Mouse (Mus musculus): ENCODE data around the gene Pgm5.
A peak's percentile ranks its signal among the peaks of the same experiment; 100 is the strongest.

Pgm5 gene

GRCm38 (mm10) chr19:24770345-24770744 is 91.3 kb downstream of the Pgm5 start:
- DNase-seq (ENCODE audit: low spot score in 2 of 2), result no peak

DNA sequence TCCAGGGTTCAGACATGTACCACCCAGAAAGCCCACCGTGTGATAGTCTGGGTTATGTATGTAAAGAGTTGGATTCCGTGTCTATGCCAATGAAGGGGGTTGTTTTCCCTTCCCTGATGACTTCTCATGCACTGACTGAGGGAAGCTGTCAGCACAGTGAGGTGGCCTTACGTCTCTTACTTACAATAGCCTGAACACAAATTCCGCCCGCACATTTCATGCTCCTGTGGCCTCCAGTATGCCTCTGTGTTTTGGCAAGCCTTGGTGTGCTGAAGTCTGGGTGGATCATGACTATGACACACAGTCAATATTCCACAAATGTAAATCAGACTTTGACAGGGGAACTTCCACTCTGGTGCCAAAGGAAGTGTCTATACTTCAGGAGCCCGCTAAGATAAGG is 94.3 kb downstream of the Pgm5 start:
- no peak for DNase-seq (ENCODE audit: low spot score in 2 of 2)

DNA sequence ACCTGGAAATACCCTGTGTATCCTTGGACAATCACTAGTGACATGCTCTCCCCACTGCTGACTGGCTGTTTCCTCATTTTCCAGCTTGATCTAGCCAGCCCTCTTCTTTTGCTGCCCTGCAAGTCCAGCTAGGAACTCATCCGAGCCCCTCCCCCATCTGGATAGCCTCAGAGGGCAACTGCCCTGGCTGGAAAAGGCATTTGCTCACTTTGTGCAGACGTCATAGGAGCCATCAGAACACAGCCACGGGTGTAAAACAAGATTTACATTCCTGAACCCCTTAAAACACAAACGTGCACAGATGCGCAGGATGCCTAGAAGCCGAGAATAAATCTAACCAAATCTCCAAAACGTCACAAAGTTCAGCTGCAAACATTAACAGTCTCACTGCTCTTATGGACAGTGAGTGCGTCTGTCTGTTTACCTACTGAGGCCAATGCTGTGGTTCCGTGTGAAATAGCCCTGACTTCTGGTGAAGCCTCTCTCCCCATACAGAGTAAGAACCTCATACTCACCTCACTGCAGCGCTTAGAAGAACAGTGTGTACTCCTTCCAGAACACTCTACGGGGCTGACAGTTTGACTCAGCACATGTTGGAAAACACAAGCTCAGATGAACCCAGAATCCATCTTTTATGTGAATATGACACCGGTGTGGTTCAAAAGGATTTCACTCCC is 99.0 kb downstream of the Pgm5 start:
- DNase-seq (ENCODE audit: low spot score in 2 of 2), result no peak

DNA sequence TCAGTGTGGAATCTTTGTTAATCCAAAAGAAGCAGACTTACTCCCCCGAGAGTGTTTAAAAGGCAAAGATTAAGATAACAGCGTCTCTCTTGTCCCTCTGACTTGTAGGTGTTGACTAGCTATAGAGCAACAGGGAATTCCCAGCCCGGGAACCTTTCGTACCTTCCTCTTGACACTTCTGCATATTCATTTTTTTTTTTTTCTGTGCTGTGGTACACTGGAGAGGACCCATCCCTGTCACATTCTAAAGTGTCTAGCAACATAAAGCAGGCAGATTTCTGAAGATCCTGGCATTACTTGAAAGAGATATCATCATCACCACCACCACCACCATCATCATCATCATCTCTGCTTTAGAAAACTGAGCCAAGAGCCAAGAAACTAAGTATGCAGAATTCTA is 105.0 kb downstream of the Pgm5 start:
- no peak for DNase-seq (ENCODE audit: low spot score in 2 of 2)

DNA sequence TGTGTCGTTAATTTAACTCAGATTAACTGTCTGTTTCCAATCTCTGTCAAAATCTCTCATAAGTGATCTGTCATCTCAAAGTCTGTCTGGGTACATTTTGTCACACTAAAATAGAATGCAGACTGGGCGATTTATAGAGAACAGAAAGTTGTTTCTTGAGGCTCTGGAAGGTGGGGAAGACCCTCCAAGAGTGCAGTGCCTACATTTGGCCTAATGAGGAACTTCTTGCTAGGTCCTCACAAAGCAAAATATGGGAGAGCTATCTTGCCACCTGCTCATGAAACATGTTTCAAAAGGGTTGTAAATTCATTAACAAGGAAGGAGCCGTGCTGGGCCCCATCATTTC is 107.2 kb downstream of the Pgm5 start:
- no peak for DNase-seq (ENCODE audit: low spot score in 2 of 2)

GRCm38 (mm10) chr19:24753617-24754439 is 107.8 kb downstream of the Pgm5 start:
- peak in 1 of 2 experiments; percentile 12 for DNase-seq (ENCODE audit: low spot score in 2 of 2)

DNA sequence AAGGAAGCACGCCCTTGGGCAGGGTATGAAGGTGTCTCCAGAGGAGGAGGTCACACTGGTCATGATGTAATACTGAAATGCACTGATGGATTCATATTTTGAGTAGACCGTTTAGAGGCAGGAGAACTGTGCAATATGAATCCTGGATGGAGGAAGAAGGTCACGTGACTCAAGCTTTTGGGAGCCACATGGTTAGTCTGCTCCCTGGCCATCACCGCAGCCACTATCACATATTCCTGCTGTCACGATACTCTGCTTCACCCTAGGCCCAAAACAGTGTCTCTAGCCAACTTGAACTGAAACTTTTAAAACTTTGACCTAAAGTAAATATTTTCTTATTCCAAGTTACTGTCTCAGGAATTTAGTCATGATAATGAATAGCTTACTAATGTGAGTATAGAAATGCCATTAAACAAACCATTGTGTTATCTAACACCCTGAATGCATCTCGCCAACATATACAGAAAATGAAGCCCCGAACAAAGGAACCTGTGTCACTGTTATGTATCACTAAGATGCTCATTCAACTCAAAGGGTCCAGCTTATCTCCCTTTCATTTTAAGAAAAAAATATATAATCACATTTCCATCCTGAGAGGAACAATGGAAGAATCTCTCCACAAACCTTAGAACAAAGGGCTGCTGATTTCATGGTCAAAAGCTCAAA is 108.6 kb downstream of the Pgm5 start:
- no peak for DNase-seq (ENCODE audit: low spot score in 2 of 2)

DNA sequence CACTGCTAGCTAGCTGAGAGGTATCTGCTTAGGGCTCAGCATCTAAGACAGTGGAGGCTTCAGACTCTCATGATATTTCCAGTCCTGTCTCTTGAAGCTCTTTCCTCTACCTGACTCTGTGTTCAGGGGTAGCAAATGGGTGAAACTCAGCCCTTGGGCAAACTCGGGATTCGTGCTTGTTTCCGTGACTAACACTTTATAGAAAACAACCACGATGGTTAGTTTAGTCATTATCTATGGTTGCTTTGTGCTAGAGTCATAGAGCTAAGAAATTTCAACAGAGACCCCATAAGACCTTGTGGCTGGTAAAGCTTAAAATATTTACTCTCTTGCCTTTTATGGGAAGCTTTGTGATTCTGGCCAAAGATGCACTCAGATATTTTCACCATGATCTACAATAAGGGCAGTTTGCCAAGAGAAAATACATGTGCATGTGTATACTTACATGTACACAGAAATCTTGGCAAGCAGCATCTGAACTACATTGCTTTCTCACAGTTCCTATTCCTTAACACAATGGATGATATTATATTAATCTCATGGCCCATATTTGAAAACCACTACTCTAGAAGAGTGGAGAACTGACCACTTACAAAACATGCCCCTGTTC is 115.3 kb downstream of the Pgm5 start:
- DNase-seq (ENCODE audit: low spot score in 2 of 2), result no peak

DNA sequence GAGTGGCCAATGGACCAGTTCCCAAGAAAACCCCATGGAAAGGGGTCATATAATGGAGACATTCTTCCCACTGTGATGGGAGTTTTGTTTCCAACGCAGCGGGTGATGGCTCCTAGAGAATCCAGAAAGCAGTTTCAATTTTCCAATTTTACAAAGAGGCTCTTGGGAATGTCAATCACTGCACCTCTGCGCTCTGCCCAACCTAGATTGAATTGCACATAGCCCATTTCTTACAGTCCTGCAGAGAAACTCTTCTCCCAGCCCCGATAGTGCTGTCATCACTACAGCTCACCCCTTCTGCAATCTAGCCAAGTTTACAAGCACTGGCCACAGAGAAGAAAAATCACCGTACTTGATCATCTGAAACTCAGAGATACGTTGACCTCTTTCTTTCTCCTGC is 119.0 kb downstream of the Pgm5 start:
- no peak for DNase-seq (ENCODE audit: low spot score in 2 of 2)

DNA sequence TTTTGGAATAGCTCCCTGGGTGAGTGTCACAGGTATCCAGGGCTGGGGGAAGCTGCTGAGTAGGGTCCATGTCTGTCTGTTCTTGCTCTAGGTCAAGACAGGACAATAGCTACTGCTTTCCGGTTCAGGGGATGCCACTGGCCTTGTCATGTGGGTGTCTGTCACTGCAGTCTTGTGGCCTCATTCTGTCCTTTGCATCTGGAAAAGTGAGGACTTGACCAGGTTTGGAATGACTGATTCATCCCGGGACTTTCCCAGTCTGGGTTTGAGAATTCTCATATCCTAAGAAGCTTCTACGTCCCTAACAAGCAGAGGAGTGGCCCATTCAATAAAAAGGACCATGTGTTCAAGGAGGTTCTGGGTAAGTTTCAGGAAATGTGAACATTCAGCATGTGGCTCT is 122.9 kb downstream of the Pgm5 start:
- DNase-seq (ENCODE audit: low spot score in 2 of 2), result no peak

DNA sequence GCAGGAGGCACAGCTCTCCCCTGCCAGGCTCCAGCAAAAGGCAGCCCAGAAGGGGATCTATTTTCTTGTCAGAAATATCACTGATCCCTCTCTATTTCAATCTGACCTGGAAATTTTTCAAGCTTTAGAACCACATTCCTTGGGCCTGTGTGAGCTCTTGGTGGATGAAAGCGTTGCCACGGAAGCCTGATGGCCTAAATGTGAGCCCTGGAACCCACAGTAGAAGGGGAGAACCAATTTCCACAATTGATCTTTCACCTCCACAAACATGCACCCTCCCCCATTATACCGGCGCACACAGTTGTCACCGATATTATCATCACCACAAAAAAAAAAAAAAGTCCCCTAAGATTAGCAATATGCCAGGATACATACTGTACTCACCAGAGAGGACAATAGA is 123.6 kb downstream of the Pgm5 start:
- no peak for DNase-seq (ENCODE audit: low spot score in 2 of 2)

GRCm38 (mm10) chr19:24735484-24736128 is 126.0 kb downstream of the Pgm5 start:
- DNase-seq (ENCODE audit: low spot score in 2 of 2), result no peak

DNA sequence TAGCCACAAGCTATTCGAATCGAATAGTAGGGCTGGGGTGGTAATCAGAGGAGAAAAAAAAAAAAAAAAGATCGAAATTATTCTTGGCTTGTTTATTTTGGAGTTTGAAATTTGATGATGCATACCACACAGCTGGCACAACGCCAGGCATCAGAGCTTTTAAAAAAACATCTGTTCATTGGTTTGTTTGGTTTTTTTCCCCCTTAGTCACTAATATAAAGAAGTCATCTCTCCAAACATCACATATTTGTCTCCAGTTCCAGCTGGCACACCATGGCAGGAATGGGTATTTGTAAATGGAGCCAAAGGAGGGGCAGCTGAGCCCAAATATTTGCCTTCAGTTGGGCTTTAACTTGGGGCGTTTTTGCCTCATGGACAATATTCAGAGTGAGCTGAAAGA is 131.0 kb downstream of the Pgm5 start:
- no peak for DNase-seq (ENCODE audit: low spot score in 2 of 2)

DNA sequence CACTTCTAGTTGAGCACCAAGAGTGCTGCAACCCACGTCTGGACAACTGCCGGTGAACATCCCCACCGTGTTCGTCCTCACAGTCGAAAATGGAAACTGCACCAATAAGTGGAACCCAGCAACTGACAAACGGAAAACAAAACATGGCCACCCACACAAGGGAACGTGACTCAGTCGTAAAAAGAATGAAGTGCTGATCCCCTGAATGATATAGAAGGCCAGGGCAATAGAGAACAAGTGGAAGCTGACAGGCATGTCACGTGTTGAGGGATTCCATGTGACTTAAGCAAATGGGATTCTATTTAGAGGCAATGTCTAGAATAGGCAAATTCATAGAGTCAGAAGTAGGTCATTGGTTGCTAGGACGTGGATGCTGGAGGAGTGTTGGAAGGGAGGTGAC is 137.3 kb downstream of the Pgm5 start:
- DNase-seq (ENCODE audit: low spot score in 2 of 2), result peak in 1 of 2 experiments; percentile 47

GRCm38 (mm10) chr19:24720448-24720847 is 141.2 kb downstream of the Pgm5 start:
- no peak for DNase-seq (ENCODE audit: low spot score in 2 of 2)

DNA sequence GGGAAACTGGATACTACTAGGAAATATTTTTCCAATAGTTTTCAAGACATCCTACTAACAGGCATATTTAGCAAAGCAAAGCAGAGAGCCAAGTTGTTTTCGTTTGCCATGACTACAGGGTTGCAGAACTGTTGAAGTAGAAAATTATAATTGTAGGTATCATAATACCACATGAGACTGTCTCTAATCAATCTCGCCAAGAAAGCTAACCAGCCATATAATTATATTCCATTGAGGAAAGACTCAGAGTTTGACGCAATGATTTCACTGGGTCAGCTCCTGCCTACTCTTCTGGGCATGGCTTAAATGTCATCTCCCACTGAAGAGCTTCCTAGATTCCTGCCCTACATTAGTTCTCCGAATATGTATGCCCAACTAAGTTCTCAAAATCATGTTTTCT is 142.2 kb downstream of the Pgm5 start:
- DNase-seq (ENCODE audit: low spot score in 2 of 2), result no peak

DNA sequence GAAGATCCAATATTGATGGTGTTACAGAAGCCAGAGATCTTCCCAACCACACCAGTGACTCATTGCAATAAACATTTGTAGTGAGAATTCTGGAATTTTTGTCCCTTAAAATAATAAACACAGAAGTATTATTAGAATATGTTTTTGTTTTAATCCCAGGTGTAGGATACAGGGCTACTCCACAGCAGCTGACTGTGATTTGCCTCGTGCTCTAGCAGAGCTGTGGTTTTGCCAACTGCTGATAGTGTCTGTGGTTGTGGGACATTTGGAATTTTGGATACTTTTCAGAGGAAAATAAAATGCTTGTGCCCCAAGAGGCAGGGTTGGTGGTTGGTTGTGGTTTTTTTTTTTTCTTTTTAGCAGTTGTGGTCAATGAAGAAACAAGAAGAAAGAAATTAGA is 143.6 kb downstream of the Pgm5 start:
- DNase-seq (ENCODE audit: low spot score in 2 of 2), result no peak

DNA sequence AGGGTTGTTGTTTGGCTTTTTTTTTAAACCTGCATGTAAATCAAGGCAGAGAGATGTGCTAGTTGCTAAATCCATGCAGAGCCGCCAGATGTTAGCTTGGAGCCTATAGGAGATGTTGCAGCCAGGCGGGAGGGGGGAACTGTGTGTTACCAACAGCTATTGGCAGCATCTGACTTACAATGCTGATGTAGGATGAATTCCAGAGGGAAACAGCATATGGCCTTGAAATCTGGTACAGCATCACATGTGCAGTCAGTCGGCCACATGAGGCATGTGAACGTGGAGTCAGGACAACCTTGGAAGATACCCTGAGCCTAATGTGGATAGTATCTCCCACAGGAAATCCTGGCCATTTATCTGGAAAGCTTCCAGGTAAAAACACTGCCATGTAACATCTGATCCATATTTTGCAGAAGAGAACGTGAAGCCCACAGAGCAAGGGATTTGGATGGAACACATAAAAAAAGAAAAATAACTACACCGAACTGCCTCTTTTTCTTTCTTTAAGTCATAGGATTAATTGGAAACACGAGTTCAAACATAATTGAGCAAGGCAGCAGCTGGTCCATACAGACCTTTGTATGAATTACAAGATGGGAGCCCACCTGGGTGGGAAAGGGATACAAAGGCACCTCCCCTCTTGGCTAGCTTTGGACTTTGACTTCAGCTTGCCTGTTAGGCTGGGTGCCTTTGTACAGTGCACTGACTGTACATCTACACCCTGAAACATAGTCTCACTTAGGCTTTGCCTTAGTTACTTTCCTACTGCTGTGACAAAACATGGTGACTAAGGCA is 145.2 kb downstream of the Pgm5 start:
- peak; percentile 37 to 48 for DNase-seq (ENCODE audit: low spot score in 2 of 2)

GRCm38 (mm10) chr19:24708032-24708431 is 153.6 kb downstream of the Pgm5 start:
- DNase-seq (ENCODE audit: low spot score in 2 of 2), result no peak

- no peak for DNase-seq (ENCODE audit: low spot score in 2 of 2)
These were observed 154.4 kb downstream of the Pgm5 start for GRCm38 (mm10) chr19:24707071-24707906.

Data from right cerebral cortex, postnatal 36 days (tissue).